Mouse (Mus musculus) heart, embryonic 15.5 days (tissue): ENCODE data around the gene Tpgs1. TPM values are rescaled to one million over a fixed set of nuclear protein-coding genes. Genes with fewer than 3 reads are reported as not detected.

Experiments used
- ATAC-seq: fragments of 200-750 bp; cut with Nextera tagmentation; replicated peaks from 2 replicates; pipeline ENCODE4 v1.8.0; 2017; ENCODE audit warnings: low read depth, moderate TSS enrichment; ENCODE audit not compliant: insufficient number of reproducible peaks, insufficient read depth, low FRiP score
- H3K27ac ChIP-seq: fragments of 300-500 bp; sonication (generic); 2 replicates; pipeline ENCODE4 v1.5.1; 2015; ENCODE audit warnings: mild to moderate bottlenecking, inconsistent platforms
- H3K27me3 ChIP-seq: fragments of 300-500 bp; sonication (generic); 2 replicates; pipeline ENCODE4 v1.6.1; 2015; ENCODE audit warnings: inconsistent platforms
- H3K36me3 ChIP-seq: fragments of 300-500 bp; sonication (generic); 2 replicates; pipeline ENCODE4 v1.6.1; 2015; ENCODE audit warnings: mild to moderate bottlenecking, inconsistent platforms
- H3K4me1 ChIP-seq: fragments of 300-500 bp; sonication (generic); replicated peaks from 2 replicates; pipeline ENCODE4 v1.6.1; 2015; ENCODE audit warnings: inconsistent platforms
- H3K4me2 ChIP-seq: fragments of 300-500 bp; sonication (generic); 2 replicates; pipeline ENCODE4 v1.6.1; 2015; ENCODE audit warnings: inconsistent platforms, mild to moderate bottlenecking, moderate library complexity
- H3K4me3 ChIP-seq: fragments of 300-500 bp; sonication (generic); 2 replicates; pipeline ENCODE4 v1.5.1; 2015; ENCODE audit warnings: mild to moderate bottlenecking, inconsistent platforms
- H3K9ac ChIP-seq: fragments of 300-500 bp; sonication (generic); 2 replicates; pipeline ENCODE4 v1.6.1; 2015; ENCODE audit warnings: mild to moderate bottlenecking, inconsistent platforms
- H3K9me3 ChIP-seq: fragments of 300-500 bp; sonication (generic); replicated peaks from 2 replicates; pipeline ENCODE4 v1.6.1; 2016; ENCODE audit warnings: inconsistent platforms
- WGBS: fragments of 180-500 bp; shearing (Covaris S2); methylation state at CpG from one replicate; pipeline ENCODE4 v1.1.7; 2015; ENCODE audit warnings: mixed read lengths; 5-methylcytosine and 5-hydroxymethylcytosine counted together
- polyA plus RNA-seq: library from polyadenylated mRNA; unstranded; fragments of >200 nt; fragmentation: Nextera tagmentation; extraction: Ambion mirVana; gene quantifications from 2 replicates; pipeline ENCODE4 v1.2.1, GENCODE M21; 2015

Tpgs1 gene
- polyA plus RNA-seq, 1 experiment from 2014 or later, result 39.5 TPM

DNA sequence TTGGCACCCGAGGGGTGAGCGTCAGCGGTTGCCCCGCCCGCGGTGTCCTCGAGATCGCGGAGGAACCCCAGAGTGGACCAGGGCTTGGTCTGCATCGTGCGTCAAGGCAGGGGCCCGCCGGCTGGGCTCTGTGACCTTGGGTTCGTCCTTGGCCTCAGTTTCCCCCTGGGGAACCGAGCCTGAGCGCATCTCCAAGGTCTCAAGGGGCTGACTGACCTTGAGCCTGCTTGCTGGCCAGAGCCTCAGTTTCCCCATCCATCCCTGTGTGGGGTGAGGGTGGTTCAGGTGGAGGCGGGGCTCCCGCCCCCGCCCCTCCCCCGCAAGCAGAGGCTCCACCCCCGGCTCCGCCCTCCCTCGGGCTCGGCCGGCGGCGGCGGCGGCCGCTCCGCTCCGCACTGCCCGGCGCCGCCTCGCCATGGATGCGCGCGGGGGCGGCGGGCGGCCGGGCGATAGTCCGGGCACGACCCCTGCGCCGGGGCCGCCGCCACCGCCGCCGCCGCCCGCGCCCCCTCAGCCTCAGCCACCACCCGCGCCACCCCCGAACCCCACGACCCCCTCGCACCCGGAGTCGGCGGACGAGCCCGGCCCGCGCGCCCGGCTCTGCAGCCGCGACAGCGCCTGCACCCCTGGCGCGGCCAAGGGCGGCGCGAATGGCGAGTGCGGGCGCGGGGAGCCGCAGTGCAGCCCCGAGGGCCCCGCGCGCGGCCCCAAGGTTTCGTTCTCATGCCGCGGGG, 47.3 kb downstream of the Tpgs1 start, which contains the start of gene Hcn2:
Gene Hcn2, plus strand, starts transcription at position 381 of the 734 bp plus-strand sequence.
- WGBS, result 1% methylated on average over 54 of the region's 91 CpGs
- Histone ChIP-seq H3K9ac (peak within 1 kb of the TSS; percentile 22; the same call in 1 of the 2 replicates), H3K27ac (no peak within 1 kb of the TSS), H3K9me3 (no peaks in the 10 kb centered on the region), H3K36me3 (peaks cover 6% of the 10 kb centered on the region), H3K4me2 (peak within 1 kb of the TSS; percentile 96), H3K4me3 (peak within 1 kb of the TSS; percentile 64), H3K4me1 (peaks cover 25% of the 10 kb centered on the region), H3K27me3 (peaks cover 61% of the 10 kb centered on the region)
- no peak; the same call in 1 of the 2 replicates for ATAC-seq

DNA sequence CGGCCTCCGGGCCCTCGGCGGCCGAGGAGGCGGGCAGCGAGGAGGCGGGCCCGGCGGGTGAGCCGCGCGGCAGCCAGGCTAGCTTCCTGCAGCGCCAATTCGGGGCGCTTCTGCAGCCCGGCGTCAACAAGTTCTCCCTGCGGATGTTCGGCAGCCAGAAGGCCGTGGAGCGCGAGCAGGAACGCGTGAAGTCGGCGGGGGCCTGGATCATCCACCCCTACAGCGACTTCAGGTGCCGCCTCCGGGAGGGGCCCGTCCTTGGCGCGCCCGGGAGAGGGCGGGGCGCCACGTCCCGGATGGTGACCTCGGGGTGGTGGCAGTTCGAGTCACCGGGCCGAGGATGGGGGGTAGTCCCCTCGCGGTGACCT, 47.8 kb downstream of the Tpgs1 start:
- WGBS, result under 1% methylated on average over 41 of the region's 44 CpGs
- Histone ChIP-seq H3K9ac (peak overlapping the region; percentile 22; the same call in 1 of the 2 replicates), H3K4me3 (peak overlapping the region; percentile 64), H3K4me2 (peak overlapping the region; percentile 96), H3K27ac (no peak overlapping the region), H3K4me1 (peaks cover 25% of the 10 kb centered on the region), H3K9me3 (no peaks in the 10 kb centered on the region), H3K27me3 (peaks cover 61% of the 10 kb centered on the region), H3K36me3 (peaks cover under 1% of the 10 kb centered on the region; the same call in 1 of the 2 replicates)
- no peak for ATAC-seq

DNA sequence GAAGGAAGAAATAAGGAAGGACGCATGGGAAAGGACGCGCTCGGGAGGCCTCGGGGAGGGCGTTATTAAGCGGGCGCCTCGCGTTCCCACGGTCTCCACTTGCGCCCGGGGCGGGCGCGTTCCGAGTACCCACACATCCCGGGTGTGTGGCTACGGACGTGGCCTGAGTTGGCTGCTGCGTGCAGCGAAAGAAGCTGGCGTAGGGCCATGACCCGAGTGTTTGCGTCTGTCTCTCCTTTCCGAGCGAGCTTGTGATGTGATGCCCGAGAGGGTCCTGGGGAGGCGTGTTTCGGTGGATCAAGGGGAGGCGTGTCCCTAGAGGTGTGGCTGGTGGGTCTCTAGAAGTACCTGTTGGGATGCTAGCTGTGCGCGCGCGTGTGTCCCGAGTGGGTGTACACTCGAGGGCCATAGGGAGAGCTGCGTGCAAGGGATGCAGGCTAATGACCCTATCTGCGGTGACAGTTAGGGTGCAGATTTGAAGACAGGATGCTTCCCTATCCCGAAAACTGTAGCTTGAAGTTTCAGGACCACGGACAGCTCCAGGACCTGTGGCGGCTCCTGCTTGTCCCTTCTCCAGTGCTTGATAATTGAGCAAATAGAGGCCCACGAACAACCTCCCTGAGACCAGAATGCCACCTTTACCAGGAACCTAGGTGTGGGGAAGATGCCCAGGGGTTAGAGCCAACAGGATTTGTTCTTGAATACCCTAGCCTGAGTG, 48.6 kb downstream of the Tpgs1 start:
- ATAC-seq, result no peak
- Histone ChIP-seq H3K4me1 (peaks cover 21% of the 10 kb centered on the region), H3K9me3 (no peaks in the 10 kb centered on the region), H3K27ac (no peak overlapping the region), H3K36me3 (no peaks in the 10 kb centered on the region), H3K4me3 (peak overlapping the region; percentile 64), H3K4me2 (peak overlapping the region; percentile 96), H3K27me3 (peaks cover 61% of the 10 kb centered on the region), H3K9ac (no peak overlapping the region)
- WGBS, result 5% methylated on average over 43 of the region's 43 CpGs

DNA sequence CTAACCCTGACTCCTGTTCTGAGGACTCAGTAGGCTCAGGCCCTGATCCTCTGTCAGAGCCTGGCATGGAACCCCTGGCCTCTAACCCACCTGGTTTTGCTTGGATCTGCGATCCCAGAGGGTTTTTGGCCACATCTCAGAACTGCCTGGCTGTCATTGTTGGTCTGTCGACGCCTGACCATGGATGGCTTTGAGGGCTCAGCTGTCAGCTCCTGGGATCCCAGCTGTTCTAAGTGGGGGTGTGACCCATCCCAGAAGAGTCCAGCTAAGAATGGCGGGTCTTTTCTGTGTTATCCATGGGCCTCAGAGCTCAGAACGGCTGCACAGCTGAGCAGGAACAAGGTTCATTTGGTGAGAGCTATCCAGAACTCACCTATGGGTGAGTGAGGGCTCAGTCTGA, 51.9 kb downstream of the Tpgs1 start:
- peaks cover 44% of the 10 kb centered on the region for H3K27me3 ChIP-seq

GRCm38 (mm10) chr10:79723047-79723446, 53.9 kb downstream of the Tpgs1 start:
- Histone ChIP-seq H3K9ac (no peak overlapping the region), H3K4me3 (no peak overlapping the region), H3K27ac (no peak overlapping the region), H3K36me3 (no peaks in the 10 kb centered on the region), H3K9me3 (no peaks in the 10 kb centered on the region), H3K4me1 (peaks cover 11% of the 10 kb centered on the region), H3K4me2 (no peak overlapping the region), H3K27me3 (peaks cover 24% of the 10 kb centered on the region)
- ATAC-seq, result no peak
- 64% methylated on average over 6 of the region's 6 CpGs for WGBS

More for the DNA sequence above, 51.9 kb downstream of the Tpgs1 start:
- Histone ChIP-seq H3K4me2 (no peak overlapping the region), H3K36me3 (no peaks in the 10 kb centered on the region), H3K27ac (no peak overlapping the region), H3K4me1 (peaks cover 30% of the 10 kb centered on the region), H3K9ac (no peak overlapping the region), H3K9me3 (no peaks in the 10 kb centered on the region), H3K4me3 (no peak overlapping the region)
- ATAC-seq, result no peak
- 47% methylated on average over 5 of the region's 5 CpGs for WGBS

GRCm38 (mm10) chr10:79723692-79724091, 54.5 kb downstream of the Tpgs1 start:
- H3K9me3 ChIP-seq, result no peaks in the 10 kb centered on the region
- H3K4me1 ChIP-seq, result peaks cover 11% of the 10 kb centered on the region
- H3K4me2 ChIP-seq, result no peak overlapping the region

More at GRCm38 (mm10) chr10:79723692-79724091, 54.5 kb downstream of the Tpgs1 start:
- Histone ChIP-seq H3K4me3 (no peak overlapping the region), H3K27ac (no peak overlapping the region), H3K27me3 (peaks cover 21% of the 10 kb centered on the region), H3K36me3 (no peaks in the 10 kb centered on the region), H3K9ac (no peak overlapping the region)
- ATAC-seq, result no peak
- 61% methylated on average over 7 of the region's 7 CpGs for WGBS

Other genes starting within 250 kb of the Tpgs1 start
- not detected in 2 replicates for gene Vmn2r83, start 200.6 kb upstream of the Tpgs1 start, polyA plus RNA-seq
- 7.9 and 10.9 TPM in 2 replicates for gene Plpp2, start 135.6 kb upstream of the Tpgs1 start, polyA plus RNA-seq
- 21.7 and 32.9 TPM in 2 replicates for gene Mier2, start 114.2 kb upstream of the Tpgs1 start, polyA plus RNA-seq
- not detected in 2 replicates for gene Theg, start 82.0 kb upstream of the Tpgs1 start, polyA plus RNA-seq
- not detected in 2 replicates for gene C2cd4c, start 55.3 kb upstream of the Tpgs1 start, polyA plus RNA-seq
- 2.0 and 3.9 TPM in 2 replicates for gene Shc2, start 31.5 kb upstream of the Tpgs1 start, polyA plus RNA-seq
- not detected in 2 replicates for gene Odf3l2, start 23.6 kb upstream of the Tpgs1 start, polyA plus RNA-seq
- gene Madcam1, start 4.8 kb upstream of the Tpgs1 start, polyA plus RNA-seq, result 1.4 and 1.9 TPM in 2 replicates
- 86.7 and 98.4 TPM in 2 replicates for gene Cdc34, start 12.8 kb downstream of the Tpgs1 start, polyA plus RNA-seq
- gene Gzmm, start 19.7 kb downstream of the Tpgs1 start, polyA plus RNA-seq, result 1.1 TPM in 2 replicates
- gene Bsg, start 35.1 kb downstream of the Tpgs1 start, polyA plus RNA-seq, result 998 and 1,017 TPM in 2 replicates
- gene Hcn2, start 47.3 kb downstream of the Tpgs1 start, polyA plus RNA-seq, result 0.08 and 0.09 TPM in 2 replicates
- gene Polrmt, start 77.2 kb downstream of the Tpgs1 start, polyA plus RNA-seq, result 30.0 and 36.5 TPM in 2 replicates
- 0.06 and 0.16 TPM in 2 replicates for gene Fgf22, start 85.7 kb downstream of the Tpgs1 start, polyA plus RNA-seq
- gene Rnf126, start 97.6 kb downstream of the Tpgs1 start, polyA plus RNA-seq, result 54.0 and 65.5 TPM in 2 replicates
- 29.0 and 30.9 TPM in 2 replicates for gene Fstl3, start 107.9 kb downstream of the Tpgs1 start, polyA plus RNA-seq
- 0.49 and 5.1 TPM in 2 replicates for gene Prss57, start 121.6 kb downstream of the Tpgs1 start, polyA plus RNA-seq
- 57.8 and 73.1 TPM in 2 replicates for gene Palm, start 124.2 kb downstream of the Tpgs1 start, polyA plus RNA-seq
- gene Misp, start 151.6 kb downstream of the Tpgs1 start, polyA plus RNA-seq, result 0.81 and 1.3 TPM in 2 replicates
- 89.6 and 162 TPM in 2 replicates for gene Ptbp1, start 185.1 kb downstream of the Tpgs1 start, polyA plus RNA-seq
- 1.1 and 3.0 TPM in 2 replicates for gene Prtn3, start 205.1 kb downstream of the Tpgs1 start, polyA plus RNA-seq
- 8.6 and 15.3 TPM in 2 replicates for gene Plppr3, start 205.3 kb downstream of the Tpgs1 start, polyA plus RNA-seq
- gene Elane, start 216.9 kb downstream of the Tpgs1 start, polyA plus RNA-seq, result 0.25 and 2.0 TPM in 2 replicates
- gene Cfd, start 221.5 kb downstream of the Tpgs1 start, polyA plus RNA-seq, result not detected in 2 replicates
- gene Med16, start 239.6 kb downstream of the Tpgs1 start, polyA plus RNA-seq, result 34.8 and 45.7 TPM in 2 replicates
- 15.7 TPM in 1 of 2 replicates, not detected in the other for gene Gm26602, start 241.5 kb downstream of the Tpgs1 start, polyA plus RNA-seq
- 0.34 and 0.51 TPM in 2 replicates for gene Kiss1r, start 247.6 kb downstream of the Tpgs1 start, polyA plus RNA-seq